Mouse (Mus musculus): ENCODE results near the gene S1pr1. TPM values are rescaled to one million over a fixed set of nuclear protein-coding genes. Genes with fewer than 3 reads are reported as not detected.

S1pr1 gene
- polyA plus RNA-seq, 1 experiment from 2014 or later = 21.2 TPM

- no peak overlapping the region for H3K4me3 ChIP-seq (ENCODE audit: low read depth, low read length)
Measured at GRCm38 (mm10) chr3:115709118-115709574, 5.7 kb downstream of the S1pr1 start.

GRCm38 (mm10) chr3:115706736-115707135 is 8.1 kb downstream of the S1pr1 start:
- Histone ChIP-seq H3K36me3 (ENCODE audit: control insufficient read depth, insufficient read depth, low read length) (peaks cover 4% of the 10 kb centered on the region; the same call in 1 of the 2 replicates), H3K4me1 (ENCODE audit: control insufficient read depth, insufficient read depth, low read length) (no peaks in the 10 kb centered on the region; the same call in 1 of the 2 replicates), H3K4me3 (ENCODE audit: low read depth, low read length) (no peak overlapping the region), H3K27me3 (replicated peaks; ENCODE audit: control insufficient read depth, insufficient read depth, low read length) (no peaks in the 10 kb centered on the region), H3K4me2 (ENCODE audit: low read length) (no peak overlapping the region), H3K9me3 (replicated peaks; ENCODE audit: control insufficient read depth, low read length) (no peaks in the 10 kb centered on the region), H3K27ac (ENCODE audit: low read depth, low read length) (no peak overlapping the region), H3K9ac (ENCODE audit: low read length) (no peak overlapping the region)
- WGBS = 96% methylated on average over 2 of the region's 2 CpGs
- no peak for DNase-seq (ENCODE audit: low spot score)
- no peak for ATAC-seq

More at GRCm38 (mm10) chr3:115709118-115709574, 5.7 kb downstream of the S1pr1 start:
- Histone ChIP-seq H3K27me3 (replicated peaks; ENCODE audit: control insufficient read depth, insufficient read depth, low read length) (no peaks in the 10 kb centered on the region), H3K27ac (ENCODE audit: low read depth, low read length) (no peak overlapping the region), H3K36me3 (ENCODE audit: control insufficient read depth, insufficient read depth, low read length) (peaks cover 4% of the 10 kb centered on the region; the same call in 1 of the 2 replicates), H3K9ac (ENCODE audit: low read length) (no peak overlapping the region), H3K4me1 (ENCODE audit: control insufficient read depth, insufficient read depth, low read length) (no peaks in the 10 kb centered on the region; the same call in none of the 2 replicates), H3K9me3 (replicated peaks; ENCODE audit: control insufficient read depth, low read length) (no peaks in the 10 kb centered on the region), H3K4me2 (ENCODE audit: low read length) (no peak overlapping the region)
- DNase-seq (ENCODE audit: low spot score) = no peak
- no peak for ATAC-seq
- WGBS = 84% methylated on average over 6 of the region's 6 CpGs

GRCm38 (mm10) chr3:115704254-115704908 is 10.5 kb downstream of the S1pr1 start:
- H3K27ac ChIP-seq (ENCODE audit: low read depth, low read length) = no peak overlapping the region
- 89% methylated on average over 9 of the region's 9 CpGs for WGBS
- no peak overlapping the region for H3K9ac ChIP-seq (ENCODE audit: low read length)
- no peaks in the 10 kb centered on the region; the same call in 1 of the 2 replicates for H3K36me3 ChIP-seq (ENCODE audit: control insufficient read depth, insufficient read depth, low read length)
- DNase-seq (ENCODE audit: low spot score) (no peak), ATAC-seq (no peak)
- H3K4me2 ChIP-seq (ENCODE audit: low read length) = no peak overlapping the region
- no peaks in the 10 kb centered on the region for H3K4me1 ChIP-seq (ENCODE audit: control insufficient read depth, insufficient read depth, low read length)
- H3K27me3 ChIP-seq (replicated peaks; ENCODE audit: control insufficient read depth, insufficient read depth, low read length) = no peaks in the 10 kb centered on the region
- H3K4me3 ChIP-seq (ENCODE audit: low read depth, low read length) = no peak overlapping the region
- H3K9me3 ChIP-seq (replicated peaks; ENCODE audit: control insufficient read depth, low read length) = no peaks in the 10 kb centered on the region

GRCm38 (mm10) chr3:115703720-115704119 is 11.2 kb downstream of the S1pr1 start:
- no peaks in the 10 kb centered on the region for H3K9me3 ChIP-seq (replicated peaks; ENCODE audit: control insufficient read depth, low read length)
- no peak overlapping the region for H3K9ac ChIP-seq (ENCODE audit: low read length)
- 95% methylated on average over 8 of the region's 8 CpGs for WGBS
- H3K36me3 ChIP-seq (ENCODE audit: control insufficient read depth, insufficient read depth, low read length) = no peaks in the 10 kb centered on the region
- H3K4me3 ChIP-seq (ENCODE audit: low read depth, low read length) = no peak overlapping the region
- DNase-seq (ENCODE audit: low spot score) (no peak), ATAC-seq (no peak)
- no peaks in the 10 kb centered on the region for H3K27me3 ChIP-seq (replicated peaks; ENCODE audit: control insufficient read depth, insufficient read depth, low read length)
- H3K4me1 ChIP-seq (ENCODE audit: control insufficient read depth, insufficient read depth, low read length) = no peaks in the 10 kb centered on the region
- no peak overlapping the region for H3K27ac ChIP-seq (ENCODE audit: low read depth, low read length)
- no peak overlapping the region for H3K4me2 ChIP-seq (ENCODE audit: low read length)

GRCm38 (mm10) chr3:115702089-115702488 is 12.8 kb downstream of the S1pr1 start:
- WGBS = 77% methylated on average over 2 of the region's 2 CpGs
- Histone ChIP-seq H3K9me3 (replicated peaks; ENCODE audit: control insufficient read depth, low read length) (no peaks in the 10 kb centered on the region), H3K27ac (ENCODE audit: low read depth, low read length) (no peak overlapping the region), H3K27me3 (replicated peaks; ENCODE audit: control insufficient read depth, insufficient read depth, low read length) (no peaks in the 10 kb centered on the region), H3K9ac (ENCODE audit: low read length) (no peak overlapping the region), H3K4me3 (ENCODE audit: low read depth, low read length) (no peak overlapping the region), H3K4me2 (ENCODE audit: low read length) (no peak overlapping the region), H3K4me1 (ENCODE audit: control insufficient read depth, insufficient read depth, low read length) (no peaks in the 10 kb centered on the region), H3K36me3 (ENCODE audit: control insufficient read depth, insufficient read depth, low read length) (no peaks in the 10 kb centered on the region)
- DNase-seq (ENCODE audit: low spot score) (no peak), ATAC-seq (no peak)

- H3K9me3 ChIP-seq (replicated peaks; ENCODE audit: control insufficient read depth, low read length) = no peaks in the 10 kb centered on the region
- H3K9ac ChIP-seq (ENCODE audit: low read length) = no peak overlapping the region
- ATAC-seq = peak; percentile 42
- H3K4me2 ChIP-seq (ENCODE audit: low read length) = no peak overlapping the region
- no peak overlapping the region for H3K27ac ChIP-seq (ENCODE audit: low read depth, low read length)
- no peak overlapping the region for H3K4me3 ChIP-seq (ENCODE audit: low read depth, low read length)
- no peaks in the 10 kb centered on the region for H3K36me3 ChIP-seq (ENCODE audit: control insufficient read depth, insufficient read depth, low read length)
- no peaks in the 10 kb centered on the region; the same call in 1 of the 2 replicates for H3K4me1 ChIP-seq (ENCODE audit: control insufficient read depth, insufficient read depth, low read length)
- 60% methylated on average over 8 of the region's 8 CpGs for WGBS
- no peaks in the 10 kb centered on the region for H3K27me3 ChIP-seq (replicated peaks; ENCODE audit: control insufficient read depth, insufficient read depth, low read length)
- DNase-seq (ENCODE audit: low spot score) = peak; percentile 42
Measured at GRCm38 (mm10) chr3:115695194-115695891, 19.5 kb downstream of the S1pr1 start.

- WGBS = 86% methylated on average over 5 of the region's 5 CpGs
- ATAC-seq = no peak
Measured at GRCm38 (mm10) chr3:115694168-115694567, 20.7 kb downstream of the S1pr1 start.

GRCm38 (mm10) chr3:115693390-115693789 is 21.5 kb downstream of the S1pr1 start:
- no peaks in the 10 kb centered on the region for H3K9me3 ChIP-seq (replicated peaks; ENCODE audit: control insufficient read depth, low read length)
- no peaks in the 10 kb centered on the region; the same call in 1 of the 2 replicates for H3K4me1 ChIP-seq (ENCODE audit: control insufficient read depth, insufficient read depth, low read length)
- H3K4me3 ChIP-seq (ENCODE audit: low read depth, low read length) = no peak overlapping the region
- H3K9ac ChIP-seq (ENCODE audit: low read length) = no peak overlapping the region
- H3K4me2 ChIP-seq (ENCODE audit: low read length) = no peak overlapping the region
- ATAC-seq = no peak
- H3K27me3 ChIP-seq (replicated peaks; ENCODE audit: control insufficient read depth, insufficient read depth, low read length) = no peaks in the 10 kb centered on the region
- H3K27ac ChIP-seq (ENCODE audit: low read depth, low read length) = no peak overlapping the region
- WGBS = 81% methylated on average over 12 of the region's 12 CpGs
- H3K36me3 ChIP-seq (ENCODE audit: control insufficient read depth, insufficient read depth, low read length) = no peaks in the 10 kb centered on the region
- no peak for DNase-seq (ENCODE audit: low spot score)

More at GRCm38 (mm10) chr3:115694168-115694567, 20.7 kb downstream of the S1pr1 start:
- Histone ChIP-seq H3K9me3 (replicated peaks; ENCODE audit: control insufficient read depth, low read length) (no peaks in the 10 kb centered on the region), H3K4me1 (ENCODE audit: control insufficient read depth, insufficient read depth, low read length) (no peaks in the 10 kb centered on the region; the same call in 1 of the 2 replicates), H3K27ac (ENCODE audit: low read depth, low read length) (no peak overlapping the region), H3K4me2 (ENCODE audit: low read length) (no peak overlapping the region), H3K36me3 (ENCODE audit: control insufficient read depth, insufficient read depth, low read length) (no peaks in the 10 kb centered on the region), H3K27me3 (replicated peaks; ENCODE audit: control insufficient read depth, insufficient read depth, low read length) (no peaks in the 10 kb centered on the region), H3K9ac (ENCODE audit: low read length) (no peak overlapping the region), H3K4me3 (ENCODE audit: low read depth, low read length) (no peak overlapping the region)
- DNase-seq (ENCODE audit: low spot score) = no peak

GRCm38 (mm10) chr3:115692857-115693256 is 22.0 kb downstream of the S1pr1 start:
- Histone ChIP-seq H3K4me2 (ENCODE audit: low read length) (no peak overlapping the region), H3K36me3 (ENCODE audit: control insufficient read depth, insufficient read depth, low read length) (no peaks in the 10 kb centered on the region), H3K27ac (ENCODE audit: low read depth, low read length) (no peak overlapping the region), H3K9me3 (replicated peaks; ENCODE audit: control insufficient read depth, low read length) (no peaks in the 10 kb centered on the region), H3K4me1 (ENCODE audit: control insufficient read depth, insufficient read depth, low read length) (no peaks in the 10 kb centered on the region; the same call in 1 of the 2 replicates), H3K27me3 (replicated peaks; ENCODE audit: control insufficient read depth, insufficient read depth, low read length) (no peaks in the 10 kb centered on the region), H3K9ac (ENCODE audit: low read length) (no peak overlapping the region), H3K4me3 (ENCODE audit: low read depth, low read length) (no peak overlapping the region)
- 30% methylated on average over 4 of the region's 4 CpGs for WGBS
- ATAC-seq (no peak), DNase-seq (ENCODE audit: low spot score) (no peak)
